Mouse (Mus musculus): ENCODE data around the gene Mapkap1. TPM values are rescaled to one million over a fixed set of nuclear protein-coding genes. Genes with fewer than 3 reads are reported as not detected.
"Not testable (repeated sequence)": the region's sequence is repeated elsewhere in the genome, so short reads cannot be mapped to it uniquely, and the experiment has no call there.

The Mapkap1 gene
- polyA plus RNA-seq, 1 experiment from 2014 or later: 95.9 TPM

GRCm38 (mm10) chr2:34378930-34379329 lies 27.6 kb upstream of the Mapkap1 start:
- ATAC-seq (ENCODE audit: insufficient number of reproducible peaks, low FRiP score, low TSS enrichment, low read depth): no peak
- no peak overlapping the region for H3K9ac ChIP-seq
- H3K27ac ChIP-seq: no peak overlapping the region
- H3K36me3 ChIP-seq: no peaks in the 10 kb centered on the region
- 92% methylated on average over 2 of the region's 2 CpGs for WGBS
- no peaks in the 10 kb centered on the region for H3K27me3 ChIP-seq
- H3K4me1 ChIP-seq: no peaks in the 10 kb centered on the region
- H3K4me2 ChIP-seq: no peak overlapping the region
- no peak overlapping the region for H3K4me3 ChIP-seq
- no peaks in the 10 kb centered on the region for H3K9me3 ChIP-seq

DNA sequence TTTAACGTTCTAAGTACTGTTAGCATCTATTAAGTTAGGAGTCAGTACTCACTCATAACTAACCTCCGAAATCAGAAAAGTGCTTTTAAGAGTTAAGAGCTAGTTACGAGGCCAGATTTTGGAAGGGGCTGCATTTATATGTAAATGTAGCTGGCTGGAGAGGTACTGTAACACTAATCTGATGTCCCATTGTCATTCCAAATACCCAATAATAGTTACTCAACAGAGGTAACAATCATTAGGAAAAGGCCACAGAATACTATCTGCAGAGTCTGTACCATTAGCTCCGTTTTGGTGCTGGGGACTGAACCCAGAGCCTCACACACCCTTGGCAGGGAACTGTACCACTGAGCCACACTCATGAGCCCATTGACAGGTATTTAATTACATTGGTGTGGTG lies 7.0 kb upstream of the Mapkap1 start:
- H3K4me1 ChIP-seq: no peaks in the 10 kb centered on the region
- no peaks in the 10 kb centered on the region for H3K9me3 ChIP-seq
- H3K27me3 ChIP-seq: no peaks in the 10 kb centered on the region
- no peak overlapping the region for H3K9ac ChIP-seq
- H3K4me3 ChIP-seq: no peak overlapping the region
- no peak overlapping the region for H3K4me2 ChIP-seq
- H3K27ac ChIP-seq: no peak overlapping the region
- no peaks in the 10 kb centered on the region for H3K36me3 ChIP-seq
- WGBS: 63% methylated on average over 4 of the region's 4 CpGs
- ATAC-seq (ENCODE audit: insufficient number of reproducible peaks, low FRiP score, low TSS enrichment, low read depth): no peak

DNA sequence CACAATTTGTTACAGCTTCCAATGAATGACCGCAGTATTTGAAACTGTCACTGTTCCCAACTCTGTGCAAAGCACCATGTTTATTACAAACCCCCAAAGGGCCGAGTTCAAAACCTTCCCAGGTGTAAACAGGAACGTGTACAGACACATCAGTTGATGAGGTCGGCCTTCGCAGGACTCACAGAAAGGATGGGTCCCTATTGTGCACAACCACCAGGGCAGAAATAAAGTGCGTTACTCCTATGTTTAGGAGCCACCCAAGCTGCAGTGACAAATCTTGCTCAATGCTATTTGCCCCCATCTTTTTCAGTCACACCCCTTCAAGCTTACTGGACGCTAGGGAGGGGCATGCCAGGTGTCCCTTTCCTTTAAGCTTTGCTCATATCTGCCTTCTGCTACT lies 1.0 kb downstream of the Mapkap1 start:
- peak overlapping the region; percentile 74 for H3K4me2 ChIP-seq
- peak overlapping the region; percentile 71 for H3K4me3 ChIP-seq
- H3K4me1 ChIP-seq: peaks cover 10% of the 10 kb centered on the region
- no peaks in the 10 kb centered on the region for H3K36me3 ChIP-seq
- no peaks in the 10 kb centered on the region for H3K27me3 ChIP-seq
- WGBS: 42% methylated on average over 7 of the region's 7 CpGs
- H3K27ac ChIP-seq: no peak overlapping the region
- H3K9ac ChIP-seq: peak overlapping the region; percentile 77; the same call in 1 of the 2 replicates
- H3K9me3 ChIP-seq: no peaks in the 10 kb centered on the region
- ATAC-seq (ENCODE audit: insufficient number of reproducible peaks, low FRiP score, low TSS enrichment, low read depth): no peak

DNA sequence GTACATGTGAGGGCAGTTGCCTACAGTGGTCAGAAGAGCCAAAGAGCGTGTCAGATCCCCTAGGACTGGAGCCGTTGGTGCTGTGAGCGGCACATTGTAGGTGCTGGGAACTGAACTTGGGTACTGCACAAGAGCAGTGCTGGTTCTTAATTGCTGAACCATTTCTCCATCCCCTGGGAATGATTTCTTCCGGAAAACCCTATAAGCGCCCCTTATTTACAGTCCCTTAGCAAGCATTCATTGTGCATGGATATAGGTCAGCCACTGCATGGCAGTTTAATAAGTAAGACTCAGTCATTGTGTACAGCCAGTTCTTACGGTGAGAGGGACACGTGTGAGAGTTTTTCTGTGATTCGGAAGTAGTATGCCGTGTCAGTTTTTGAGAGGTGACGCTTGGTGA lies 1.8 kb downstream of the Mapkap1 start:
- H3K27ac ChIP-seq: no peak overlapping the region
- H3K9ac ChIP-seq: no peak overlapping the region
- H3K36me3 ChIP-seq: no peaks in the 10 kb centered on the region
- no peaks in the 10 kb centered on the region for H3K27me3 ChIP-seq
- H3K4me3 ChIP-seq: no peak overlapping the region
- no peak overlapping the region for H3K4me2 ChIP-seq
- no peak for ATAC-seq (ENCODE audit: insufficient number of reproducible peaks, low FRiP score, low TSS enrichment, low read depth)
- no peaks in the 10 kb centered on the region for H3K9me3 ChIP-seq
- WGBS: 90% methylated on average over 10 of the region's 10 CpGs
- H3K4me1 ChIP-seq: peaks cover 10% of the 10 kb centered on the region

GRCm38 (mm10) chr2:34409741-34410340 lies 3.3 kb downstream of the Mapkap1 start:
- Histone ChIP-seq H3K27me3 (no peaks in the 10 kb centered on the region), H3K4me2 (no peak overlapping the region), H3K4me1 (peaks cover 10% of the 10 kb centered on the region), H3K27ac (no peak overlapping the region), H3K36me3 (no peaks in the 10 kb centered on the region), H3K9ac (no peak overlapping the region), H3K4me3 (no peak overlapping the region), H3K9me3 (no peaks in the 10 kb centered on the region)
- no peak for ATAC-seq (ENCODE audit: insufficient number of reproducible peaks, low FRiP score, low TSS enrichment, low read depth)
- WGBS: 70% methylated on average over 5 of the region's 5 CpGs

DNA sequence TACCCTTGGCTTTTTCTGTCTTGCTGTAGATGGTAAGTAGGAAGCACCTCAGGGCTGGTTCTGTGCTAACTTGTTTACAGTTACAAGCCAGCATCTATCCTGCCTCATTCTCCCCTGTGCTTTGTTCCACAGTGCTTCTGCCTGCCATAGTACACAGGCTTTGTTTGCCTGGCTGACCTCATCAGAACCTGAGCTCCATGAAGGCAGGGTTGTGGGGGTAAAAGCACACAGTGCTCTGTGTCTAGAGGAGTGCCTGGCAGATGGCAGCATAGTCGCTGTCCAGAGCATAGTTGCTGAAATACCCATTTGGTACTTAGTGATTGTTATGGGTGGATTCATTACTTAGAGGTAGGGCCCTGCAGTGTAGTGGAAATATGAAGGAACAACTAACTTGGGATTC lies 13.7 kb downstream of the Mapkap1 start:
- no peak overlapping the region for H3K27ac ChIP-seq
- H3K4me2 ChIP-seq: no peak overlapping the region
- H3K9ac ChIP-seq: no peak overlapping the region
- H3K9me3 ChIP-seq: no peaks in the 10 kb centered on the region
- H3K27me3 ChIP-seq: no peaks in the 10 kb centered on the region
- WGBS: 43% methylated on average over 1 of the region's 1 CpGs
- no peaks in the 10 kb centered on the region for H3K4me1 ChIP-seq
- ATAC-seq (ENCODE audit: insufficient number of reproducible peaks, low FRiP score, low TSS enrichment, low read depth): no peak
- no peaks in the 10 kb centered on the region for H3K36me3 ChIP-seq
- no peak overlapping the region for H3K4me3 ChIP-seq

DNA sequence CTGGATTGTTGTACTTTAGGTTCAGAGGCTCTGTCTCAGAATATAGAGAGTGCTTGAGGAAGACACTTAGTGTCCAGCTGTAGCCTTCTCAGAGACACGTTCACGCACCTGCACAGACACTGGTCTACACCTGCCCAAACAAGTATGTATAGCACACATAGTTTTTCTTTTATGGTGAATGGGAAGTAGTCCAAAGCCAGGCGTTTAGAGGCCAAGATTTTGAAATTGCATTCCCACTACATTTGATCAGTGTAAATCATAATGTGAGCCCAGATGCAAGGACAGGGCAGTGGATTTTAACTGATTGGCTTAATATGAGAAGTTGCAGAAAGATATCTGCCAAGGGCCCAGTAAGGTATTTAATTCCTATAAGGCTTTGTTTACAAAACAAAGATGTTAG lies 17.6 kb downstream of the Mapkap1 start:
- H3K9ac ChIP-seq: no peak overlapping the region
- no peak overlapping the region for H3K27ac ChIP-seq
- no peaks in the 10 kb centered on the region for H3K9me3 ChIP-seq
- H3K36me3 ChIP-seq: no peaks in the 10 kb centered on the region
- peaks cover 5% of the 10 kb centered on the region; the same call in 1 of the 2 replicates for H3K4me1 ChIP-seq
- ATAC-seq (ENCODE audit: insufficient number of reproducible peaks, low FRiP score, low TSS enrichment, low read depth): no peak
- H3K4me3 ChIP-seq: no peak overlapping the region
- 67% methylated on average over 3 of the region's 3 CpGs for WGBS
- no peaks in the 10 kb centered on the region for H3K27me3 ChIP-seq
- no peak overlapping the region for H3K4me2 ChIP-seq

DNA sequence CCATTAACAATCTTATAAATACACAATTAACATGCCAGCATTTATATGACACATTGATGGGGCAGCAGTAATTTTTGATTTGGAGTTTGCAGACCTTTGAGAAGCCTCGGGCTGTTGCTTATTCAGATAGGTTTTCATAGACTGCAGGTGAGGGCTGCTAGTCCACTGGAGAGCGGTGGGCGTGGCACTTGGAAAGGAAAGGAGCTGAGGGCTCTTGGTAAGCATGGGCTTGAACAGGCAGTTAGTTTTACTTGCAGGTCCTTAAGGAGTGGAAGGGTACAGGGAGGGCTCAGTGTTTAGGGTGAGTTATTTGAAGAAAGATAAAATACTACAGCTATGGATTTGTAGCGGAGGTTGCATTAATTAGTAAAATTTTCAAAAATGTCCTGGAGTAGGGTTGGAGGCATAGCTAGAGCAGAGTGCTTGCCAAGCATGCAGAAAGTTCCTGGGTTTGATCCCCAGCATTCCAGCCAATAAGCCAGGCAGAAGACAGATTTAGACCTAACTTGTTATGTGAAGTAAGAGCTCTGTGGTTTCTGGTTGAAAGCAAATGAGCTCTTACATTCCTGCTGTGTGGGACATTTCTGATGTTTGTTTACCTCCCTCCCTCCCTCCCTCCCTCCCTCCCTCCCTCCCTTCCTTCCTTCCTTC lies 19.1 kb downstream of the Mapkap1 start:
- Histone ChIP-seq H3K9ac (no peak overlapping the region), H3K4me2 (no peak overlapping the region), H3K4me3 (no peak overlapping the region), H3K9me3 (no peaks in the 10 kb centered on the region), H3K4me1 (peaks cover 5% of the 10 kb centered on the region; the same call in 1 of the 2 replicates), H3K36me3 (no peaks in the 10 kb centered on the region), H3K27me3 (no peaks in the 10 kb centered on the region), H3K27ac (no peak overlapping the region)
- no peak for ATAC-seq (ENCODE audit: insufficient number of reproducible peaks, low FRiP score, low TSS enrichment, low read depth)
- 43% methylated on average over 4 of the region's 4 CpGs for whole genome bisulfite sequencing

DNA sequence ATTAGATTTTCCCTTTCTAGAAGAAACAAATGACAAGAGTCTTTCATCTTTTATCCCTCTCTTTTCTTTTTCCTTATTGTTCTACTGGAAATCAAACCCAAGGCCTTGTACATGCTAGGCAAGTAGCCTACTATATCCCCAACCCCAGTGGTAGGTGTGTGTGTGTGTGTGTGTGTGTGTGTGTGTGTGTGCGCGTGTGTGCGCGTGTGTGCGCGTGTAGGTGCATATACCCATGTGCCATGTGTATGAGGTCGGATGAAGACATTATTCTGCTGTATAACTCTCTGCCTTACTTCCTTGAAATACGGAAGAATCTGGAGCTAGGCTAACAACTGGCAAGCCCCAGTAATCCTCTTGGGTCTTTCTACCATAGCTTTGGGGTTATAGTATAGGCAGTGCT lies 24.1 kb downstream of the Mapkap1 start:
- H3K27ac ChIP-seq: no peak overlapping the region

DNA sequence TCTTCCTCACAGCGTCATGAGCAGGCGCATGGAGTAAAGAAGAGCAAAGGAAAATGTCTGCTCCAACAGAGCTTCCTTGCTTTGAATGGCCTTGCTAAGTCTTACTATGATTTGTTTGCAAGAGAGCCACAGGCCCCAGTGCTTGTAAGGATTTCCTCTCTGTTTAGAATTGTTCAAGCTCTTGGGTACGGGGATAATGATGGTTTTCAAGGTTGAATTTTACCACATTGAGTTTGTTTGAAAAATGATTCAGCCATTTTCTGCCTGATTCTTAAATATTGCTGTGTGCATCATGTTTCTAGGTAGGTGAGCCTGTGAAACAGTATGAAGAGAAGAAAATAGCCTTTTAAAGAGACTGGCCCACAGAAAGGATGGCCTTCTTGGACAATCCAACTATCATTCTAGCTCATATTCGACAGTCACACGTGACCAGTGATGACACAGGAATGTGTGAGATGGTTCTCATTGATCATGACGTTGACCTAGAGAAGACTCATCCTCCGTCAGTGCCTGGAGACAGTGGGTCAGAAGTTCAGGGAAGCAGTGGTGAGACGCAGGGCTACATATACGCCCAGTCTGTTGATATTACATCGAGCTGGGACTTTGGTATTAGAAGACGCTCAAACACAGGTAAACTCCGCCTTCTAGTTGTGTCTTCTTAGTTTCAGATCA lies 25.3 kb downstream of the Mapkap1 start:
- Histone ChIP-seq H3K4me3 (no peak overlapping the region), H3K9ac (no peak overlapping the region)
- 91% methylated on average over 12 of the region's 12 CpGs for WGBS

More for the DNA sequence above, 24.1 kb downstream of the Mapkap1 start:
- peaks cover 3% of the 10 kb centered on the region; the same call in 1 of the 2 replicates for H3K4me1 ChIP-seq
- ATAC-seq (ENCODE audit: insufficient number of reproducible peaks, low FRiP score, low TSS enrichment, low read depth): no peak
- no peak overlapping the region for H3K4me3 ChIP-seq
- H3K36me3 ChIP-seq: no peaks in the 10 kb centered on the region
- no peak overlapping the region for H3K9ac ChIP-seq
- no peaks in the 10 kb centered on the region for H3K9me3 ChIP-seq
- H3K4me2 ChIP-seq: no peak overlapping the region
- WGBS: 94% methylated on average over 8 of the region's 8 CpGs
- H3K27me3 ChIP-seq: no peaks in the 10 kb centered on the region

DNA sequence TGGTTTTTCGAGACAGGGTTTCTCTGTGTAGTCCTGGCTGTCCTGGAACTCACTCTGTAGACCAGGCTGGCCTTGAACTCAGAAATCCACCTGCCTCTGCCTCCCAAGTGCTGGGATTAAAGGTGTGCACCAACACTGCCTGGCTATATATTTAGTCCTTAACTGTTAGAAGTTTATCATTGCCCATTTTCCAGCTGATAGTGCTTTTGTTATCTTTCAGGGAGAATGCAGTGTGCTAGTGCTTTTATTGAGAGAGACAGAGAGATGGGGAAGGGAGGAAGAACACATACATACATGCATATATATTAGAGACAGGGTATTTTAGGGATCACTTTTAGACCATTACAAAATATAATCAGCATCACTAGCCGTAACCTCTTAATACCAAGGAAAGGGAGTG lies 26.3 kb downstream of the Mapkap1 start:
- not testable (repeated sequence) for H3K27me3 ChIP-seq; ATAC-seq (ENCODE audit: insufficient number of reproducible peaks, low FRiP score, low TSS enrichment, low read depth); H3K27ac ChIP-seq; H3K36me3 ChIP-seq; H3K4me2 ChIP-seq; H3K4me1 ChIP-seq; H3K9me3 ChIP-seq; H3K9ac ChIP-seq; H3K4me3 ChIP-seq
- WGBS: 95% methylated on average over 1 of the region's 2 CpGs

More for the DNA sequence above, 25.3 kb downstream of the Mapkap1 start:
- ATAC-seq (ENCODE audit: insufficient number of reproducible peaks, low FRiP score, low TSS enrichment, low read depth): no peak
- Histone ChIP-seq H3K27ac (no peak overlapping the region), H3K9me3 (no peaks in the 10 kb centered on the region), H3K27me3 (no peaks in the 10 kb centered on the region), H3K4me2 (no peak overlapping the region), H3K4me1 (no peaks in the 10 kb centered on the region), H3K36me3 (peaks cover 6% of the 10 kb centered on the region; the same call in 1 of the 2 replicates)

- H3K9me3 ChIP-seq: no peaks in the 10 kb centered on the region
- no peak overlapping the region for H3K27ac ChIP-seq
- H3K27me3 ChIP-seq: no peaks in the 10 kb centered on the region
- peaks cover 9% of the 10 kb centered on the region; the same call in 1 of the 2 replicates for H3K36me3 ChIP-seq
- H3K4me2 ChIP-seq: no peak overlapping the region
- H3K4me3 ChIP-seq: no peak overlapping the region
- no peak overlapping the region for H3K9ac ChIP-seq
- no peak for ATAC-seq (ENCODE audit: insufficient number of reproducible peaks, low FRiP score, low TSS enrichment, low read depth)
- 89% methylated on average over 3 of the region's 3 CpGs for WGBS
- no peaks in the 10 kb centered on the region for H3K4me1 ChIP-seq
Measured at GRCm38 (mm10) chr2:34436321-34436720, 29.8 kb downstream of the Mapkap1 start.
